Mouse (Mus musculus): ENCODE measurements around the gene Ifi207. TPM values are rescaled to one million over a fixed set of nuclear protein-coding genes. Genes with fewer than 3 reads are reported as not detected.
A peak's percentile ranks its signal among the peaks of the same experiment; 100 is the strongest.
"Not testable (repeated sequence)": the region's sequence is repeated elsewhere in the genome, so short reads cannot be mapped to it uniquely, and the experiment has no call there.

Ifi207 gene
- 0.14 and 0.44 TPM in 2 replicates for polyA plus RNA-seq (2014; fragmentation: Nextera tagmentation; extraction: Ambion mirVana)

- Histone ChIP-seq H3K9me3 (replicated peaks; ENCODE audit: control insufficient read depth, low read length) (no peaks in the 10 kb centered on the region), H3K4me1 (ENCODE audit: control insufficient read depth, insufficient read depth, low read length) (no peaks in the 10 kb centered on the region), H3K27me3 (ENCODE audit: control insufficient read depth, insufficient read depth, low read length) (no peaks in the 10 kb centered on the region), H3K36me3 (ENCODE audit: control insufficient read depth, insufficient read depth, low read length) (no peaks in the 10 kb centered on the region), H3K4me3 (ENCODE audit: low read depth, low read length) (no peak within 1 kb of the TSS), H3K4me2 (no peak within 1 kb of the TSS), H3K27ac (ENCODE audit: low read depth, low read length) (no peak within 1 kb of the TSS), H3K9ac (ENCODE audit: low read depth, low read length) (no peak within 1 kb of the TSS)
- no peak for ATAC-seq (replicated peaks; ENCODE audit: insufficient number of reproducible peaks, low FRiP score, low TSS enrichment)
- 59% methylated on average over 4 of the region's 4 CpGs for WGBS (ENCODE audit: insufficient replicate concordance)
Observed at GRCm38 (mm10) chr1:173741656-173742055, at the start of gene Ifi207. Ifi207 (minus strand) TSS chr1:173741747.

- H3K36me3 ChIP-seq (ENCODE audit: control insufficient read depth, insufficient read depth, low read length); H3K27ac ChIP-seq (ENCODE audit: low read depth, low read length); H3K4me2 ChIP-seq; H3K9ac ChIP-seq (ENCODE audit: low read depth, low read length); H3K4me3 ChIP-seq (ENCODE audit: low read depth, low read length); H3K9me3 ChIP-seq (replicated peaks; ENCODE audit: control insufficient read depth, low read length); H3K27me3 ChIP-seq (ENCODE audit: control insufficient read depth, insufficient read depth, low read length); H3K4me1 ChIP-seq (ENCODE audit: control insufficient read depth, insufficient read depth, low read length); ATAC-seq (replicated peaks; ENCODE audit: insufficient number of reproducible peaks, low FRiP score, low TSS enrichment): not testable (repeated sequence)
- WGBS (ENCODE audit: insufficient replicate concordance): 71% methylated on average over 2 of the region's 3 CpGs
Observed at GRCm38 (mm10) chr1:173773457-173773856, 31.9 kb upstream of the Ifi207 start.

GRCm38 (mm10) chr1:173766848-173767617, 25.5 kb upstream of the Ifi207 start, which contains the start of gene Ifi204:
Ifi204 (minus strand) TSS chr1:173766943.
- 79% methylated on average over 5 of the region's 5 CpGs for WGBS (ENCODE audit: insufficient replicate concordance)
- H3K27ac ChIP-seq (ENCODE audit: low read depth, low read length); H3K9me3 ChIP-seq (replicated peaks; ENCODE audit: control insufficient read depth, low read length); ATAC-seq (replicated peaks; ENCODE audit: insufficient number of reproducible peaks, low FRiP score, low TSS enrichment); H3K36me3 ChIP-seq (ENCODE audit: control insufficient read depth, insufficient read depth, low read length); H3K27me3 ChIP-seq (ENCODE audit: control insufficient read depth, insufficient read depth, low read length); H3K4me3 ChIP-seq (ENCODE audit: low read depth, low read length); H3K9ac ChIP-seq (ENCODE audit: low read depth, low read length); H3K4me2 ChIP-seq; H3K4me1 ChIP-seq (ENCODE audit: control insufficient read depth, insufficient read depth, low read length): not testable (repeated sequence)

- H3K27me3 ChIP-seq (ENCODE audit: control insufficient read depth, insufficient read depth, low read length); H3K4me3 ChIP-seq (ENCODE audit: low read depth, low read length); H3K36me3 ChIP-seq (ENCODE audit: control insufficient read depth, insufficient read depth, low read length); ATAC-seq (replicated peaks; ENCODE audit: insufficient number of reproducible peaks, low FRiP score, low TSS enrichment); H3K9ac ChIP-seq (ENCODE audit: low read depth, low read length); H3K4me1 ChIP-seq (ENCODE audit: control insufficient read depth, insufficient read depth, low read length); H3K27ac ChIP-seq (ENCODE audit: low read depth, low read length); H3K9me3 ChIP-seq (replicated peaks; ENCODE audit: control insufficient read depth, low read length); H3K4me2 ChIP-seq: not testable (repeated sequence)
- 88% methylated on average over 4 of the region's 5 CpGs for WGBS (ENCODE audit: insufficient replicate concordance)
Observed at GRCm38 (mm10) chr1:173760032-173760431, 18.5 kb upstream of the Ifi207 start.

GRCm38 (mm10) chr1:173742262-173742661, 715 bp upstream of the Ifi207 start:
- Histone ChIP-seq H3K4me1 (ENCODE audit: control insufficient read depth, insufficient read depth, low read length) (no peaks in the 10 kb centered on the region), H3K36me3 (ENCODE audit: control insufficient read depth, insufficient read depth, low read length) (no peaks in the 10 kb centered on the region), H3K9ac (ENCODE audit: low read depth, low read length) (no peak overlapping the region), H3K27ac (ENCODE audit: low read depth, low read length) (no peak overlapping the region), H3K27me3 (ENCODE audit: control insufficient read depth, insufficient read depth, low read length) (no peaks in the 10 kb centered on the region), H3K4me2 (no peak overlapping the region), H3K4me3 (ENCODE audit: low read depth, low read length) (no peak overlapping the region), H3K9me3 (replicated peaks; ENCODE audit: control insufficient read depth, low read length) (no peaks in the 10 kb centered on the region)
- ATAC-seq (replicated peaks; ENCODE audit: insufficient number of reproducible peaks, low FRiP score, low TSS enrichment): no peak
- 82% methylated on average over 1 of the region's 1 CpGs for WGBS (ENCODE audit: insufficient replicate concordance)

GRCm38 (mm10) chr1:173740537-173740936, 1.0 kb downstream of the Ifi207 start:
- no peak for ATAC-seq (replicated peaks; ENCODE audit: insufficient number of reproducible peaks, low FRiP score, low TSS enrichment)
- Histone ChIP-seq H3K9ac (ENCODE audit: low read depth, low read length) (no peak overlapping the region), H3K36me3 (ENCODE audit: control insufficient read depth, insufficient read depth, low read length) (no peaks in the 10 kb centered on the region), H3K4me2 (no peak overlapping the region), H3K4me1 (ENCODE audit: control insufficient read depth, insufficient read depth, low read length) (no peaks in the 10 kb centered on the region), H3K27ac (ENCODE audit: low read depth, low read length) (no peak overlapping the region), H3K27me3 (ENCODE audit: control insufficient read depth, insufficient read depth, low read length) (no peaks in the 10 kb centered on the region), H3K4me3 (ENCODE audit: low read depth, low read length) (no peak overlapping the region), H3K9me3 (replicated peaks; ENCODE audit: control insufficient read depth, low read length) (no peaks in the 10 kb centered on the region)

- Histone ChIP-seq H3K9ac (ENCODE audit: low read depth, low read length) (no peak overlapping the region), H3K4me2 (no peak overlapping the region), H3K4me1 (ENCODE audit: control insufficient read depth, insufficient read depth, low read length) (no peaks in the 10 kb centered on the region), H3K9me3 (replicated peaks; ENCODE audit: control insufficient read depth, low read length) (no peaks in the 10 kb centered on the region), H3K4me3 (ENCODE audit: low read depth, low read length) (no peak overlapping the region), H3K36me3 (ENCODE audit: control insufficient read depth, insufficient read depth, low read length) (no peaks in the 10 kb centered on the region), H3K27ac (ENCODE audit: low read depth, low read length) (no peak overlapping the region), H3K27me3 (ENCODE audit: control insufficient read depth, insufficient read depth, low read length) (no peaks in the 10 kb centered on the region)
- ATAC-seq (replicated peaks; ENCODE audit: insufficient number of reproducible peaks, low FRiP score, low TSS enrichment): no peak
- 56% methylated on average over 2 of the region's 2 CpGs for WGBS (ENCODE audit: insufficient replicate concordance)
Observed at GRCm38 (mm10) chr1:173736986-173737385, 4.6 kb downstream of the Ifi207 start.

- ATAC-seq (replicated peaks; ENCODE audit: insufficient number of reproducible peaks, low FRiP score, low TSS enrichment): not testable (repeated sequence)
Observed at GRCm38 (mm10) chr1:173735015-173735414, 6.5 kb downstream of the Ifi207 start.

GRCm38 (mm10) chr1:173733219-173733618, 8.3 kb downstream of the Ifi207 start:
- H3K9me3 ChIP-seq (replicated peaks; ENCODE audit: control insufficient read depth, low read length): no peaks in the 10 kb centered on the region
- no peaks in the 10 kb centered on the region for H3K36me3 ChIP-seq (ENCODE audit: control insufficient read depth, insufficient read depth, low read length)
- H3K4me3 ChIP-seq (ENCODE audit: low read depth, low read length): no peak overlapping the region
- no peaks in the 10 kb centered on the region for H3K27me3 ChIP-seq (ENCODE audit: control insufficient read depth, insufficient read depth, low read length)
- ATAC-seq (replicated peaks; ENCODE audit: insufficient number of reproducible peaks, low FRiP score, low TSS enrichment): peak; percentile 57; the same call in 1 of the 2 replicates
- H3K4me1 ChIP-seq (ENCODE audit: control insufficient read depth, insufficient read depth, low read length): no peaks in the 10 kb centered on the region
- WGBS (ENCODE audit: insufficient replicate concordance): 15% methylated on average over 7 of the region's 7 CpGs
- no peak overlapping the region for H3K4me2 ChIP-seq
- H3K27ac ChIP-seq (ENCODE audit: low read depth, low read length): no peak overlapping the region
- H3K9ac ChIP-seq (ENCODE audit: low read depth, low read length): no peak overlapping the region

More at GRCm38 (mm10) chr1:173735015-173735414, 6.5 kb downstream of the Ifi207 start:
- 73% methylated on average over 4 of the region's 4 CpGs for WGBS (ENCODE audit: insufficient replicate concordance)
- H3K4me2 ChIP-seq; H3K4me1 ChIP-seq (ENCODE audit: control insufficient read depth, insufficient read depth, low read length); H3K27me3 ChIP-seq (ENCODE audit: control insufficient read depth, insufficient read depth, low read length); H3K36me3 ChIP-seq (ENCODE audit: control insufficient read depth, insufficient read depth, low read length); H3K4me3 ChIP-seq (ENCODE audit: low read depth, low read length); H3K9ac ChIP-seq (ENCODE audit: low read depth, low read length); H3K27ac ChIP-seq (ENCODE audit: low read depth, low read length); H3K9me3 ChIP-seq (replicated peaks; ENCODE audit: control insufficient read depth, low read length): not testable (repeated sequence)
